8 mouse cellular contexts compared by ENCODE assay signal in the genomic region with DNA sequence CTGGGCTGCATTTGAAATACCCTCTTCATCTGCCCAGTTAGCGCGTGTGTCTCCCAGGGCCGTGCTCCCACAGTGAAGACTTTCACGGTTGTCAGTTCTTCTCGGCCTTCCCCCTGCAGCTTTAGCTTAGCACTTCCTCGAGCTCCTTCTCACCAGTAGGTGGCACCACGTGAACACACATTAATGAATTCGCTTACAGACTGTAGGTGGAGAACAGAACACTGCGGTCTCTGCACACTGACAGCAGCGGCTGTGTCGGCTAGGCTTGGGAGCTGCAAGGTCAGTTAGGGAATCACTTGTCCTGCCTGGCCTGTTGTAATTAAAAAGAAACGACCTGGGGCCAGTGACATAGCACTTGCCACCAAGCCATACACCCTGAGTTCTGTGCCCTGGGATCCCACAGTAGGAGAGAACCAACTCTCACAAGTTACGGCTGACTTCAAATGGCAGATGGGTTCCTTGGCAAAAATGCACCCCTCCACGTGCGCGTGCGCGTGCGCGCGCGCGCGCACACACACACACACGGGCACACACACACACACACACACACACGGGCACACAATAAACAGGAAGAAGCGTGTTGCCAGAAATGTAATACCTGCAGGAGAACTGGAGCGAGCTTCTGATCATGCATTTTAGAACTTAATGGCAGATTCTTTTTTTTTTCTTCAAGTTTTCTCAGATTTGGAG. TPM values are rescaled to one million over a fixed set of nuclear protein-coding genes. Genes with fewer than 3 reads are reported as not detected.
A peak's percentile ranks its signal among the peaks of the same experiment; 100 is the strongest.
DNase-seq lines count a peak whose midpoint lies in the region; ATAC-seq lines count a peak whose summit lies in the region.

No protein-coding gene starts in this region.

- peak overlapping the region; percentile 52 for H3K9ac ChIP-seq in hindbrain, embryonic 12.5 days

- peak overlapping the region; percentile 60 for H3K4me2 ChIP-seq in hindbrain, embryonic 12.5 days (replicated peaks)

- WGBS in hindbrain, embryonic 12.5 days, result 15% methylated on average over 28 of the region's 28 CpGs

- H3K4me3 ChIP-seq in hindbrain, embryonic 12.5 days, result peak overlapping the region; percentile 26

- no peaks in the 10 kb centered on the region for H3K9me3 ChIP-seq in hindbrain, embryonic 12.5 days (replicated peaks)

- H3K27ac ChIP-seq in hindbrain, embryonic 12.5 days, result peak overlapping the region; percentile 77

- peak; percentile 73 for ATAC-seq in hindbrain, embryonic 12.5 days (ENCODE audit: low FRiP score)

- 0 out of 2 replicates have a peak, but pooled peaks cover 3% of the 10 kb centered on the region for H3K27me3 ChIP-seq in hindbrain, embryonic 12.5 days

- no peaks in the 10 kb centered on the region for H3K36me3 ChIP-seq in hindbrain, embryonic 12.5 days

- peaks cover 14% of the 10 kb centered on the region for H3K4me1 ChIP-seq in hindbrain, embryonic 12.5 days

- peak; percentile 84 for DNase-seq in Muller cell, postnatal 12 days (ENCODE audit: inconsistent ontology term)
- DNase-seq in cerebellum, postnatal 10 days, result peak; percentile 92
- DNase-seq in frontal cortex, postnatal 10 days (ENCODE audit: low spot score in 2 of 2), result peak; percentile 69 to 82
- DNase-seq in layer of hippocampus, postnatal 14 days (ENCODE audit: low spot score in 2 of 2), result peak; percentile 85 to 93
- peak; percentile 94 for DNase-seq in lung, postnatal 10 days
- peak; percentile 84 for DNase-seq in ovary, postnatal 14 days (ENCODE audit: low spot score)
- peak; percentile 88 to 91 for DNase-seq in thymus, postnatal 10 days (ENCODE audit: low spot score in 2 of 2)

RNA-seq across cellular contexts. Expression of gene Rpl14, which starts 11.5 kb away (rescaled TPM):
- 564 and 574 TPM in 2 replicates for polyA plus RNA-seq in hindbrain, embryonic 12.5 days (2016; fragmentation: Nextera tagmentation; extraction: Ambion mirVana)
- total RNA-seq in layer of hippocampus, postnatal 14 days (2021), result 100 to 1,000 TPM; 266 to 268 TPM

RNA-seq across cellular contexts. Expression of gene Entpd3, which starts 43.1 kb away (rescaled TPM):
- 1.1 and 1.3 TPM in 2 replicates for polyA plus RNA-seq in hindbrain, embryonic 12.5 days (2016; fragmentation: Nextera tagmentation; extraction: Ambion mirVana)
- 1 to 10 TPM; 4.7 to 5.1 TPM for total RNA-seq in layer of hippocampus, postnatal 14 days (2021)

Comparison
In these comparisons a context has a peak if more than half of its experiments do, and no peak if none do; other contexts are left out.
1. Peak in every context shown above with its lines: DNase-seq, ATAC-seq, H3K4me3 ChIP-seq and H3K27ac ChIP-seq.